Mouse (Mus musculus) skeletal muscle tissue, adult 2 months (tissue): ENCODE data around the gene Ankib1.
A peak's percentile ranks its signal among the peaks of the same experiment; 100 is the strongest.
"Not testable (repeated sequence)": the region's sequence is repeated elsewhere in the genome, so short reads cannot be mapped to it uniquely, and the experiment has no call there.

ENCODE experiments used
- DNase-seq: peaks from one replicate; pipeline ENCODE4 v3.0.0-alpha.2; 2012; ENCODE audit warnings: low read depth, low spot score

Gene Ankib1

DNA sequence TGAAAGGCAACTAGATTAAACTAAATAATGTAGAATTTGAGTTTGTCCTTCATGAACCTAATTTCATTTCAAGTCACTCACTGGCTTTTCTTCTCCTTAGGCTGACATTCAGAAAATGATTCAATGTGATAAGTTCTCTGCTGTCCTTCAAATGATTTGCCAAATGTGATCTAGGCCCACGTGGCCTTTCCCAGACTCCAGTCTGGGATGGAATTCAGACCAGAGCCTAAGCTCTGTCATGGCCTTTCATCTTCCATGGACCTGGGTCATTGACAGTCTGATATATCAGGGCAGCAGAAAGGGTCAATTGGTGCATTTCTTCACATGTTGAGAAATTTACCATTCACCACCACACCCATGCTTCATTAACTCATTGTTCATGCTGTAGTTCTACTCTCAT lies 77.2 kb downstream of the Ankib1 start:
- no peak for DNase-seq

GRCm38 (mm10) chr5:3723415-3723814 lies 79.3 kb downstream of the Ankib1 start:
- no peak for DNase-seq

DNA sequence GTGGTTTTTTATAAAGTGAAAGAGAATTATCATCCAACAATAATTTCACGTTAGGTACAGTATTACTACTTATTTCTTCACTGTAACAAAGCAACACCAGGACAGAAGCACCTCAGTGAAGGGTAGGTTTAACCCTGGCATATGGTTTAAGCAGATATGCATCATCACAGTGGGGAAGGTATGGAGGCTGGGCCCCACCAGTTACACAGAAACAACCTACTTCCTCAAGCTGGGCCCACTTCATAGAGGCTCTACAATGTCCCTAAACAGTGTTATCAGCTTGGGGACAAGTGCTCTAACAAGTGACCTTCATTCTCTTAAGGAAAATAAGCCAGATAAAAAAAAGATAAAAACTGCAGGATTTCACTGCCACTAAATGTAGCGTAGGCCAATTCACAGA lies 79.9 kb downstream of the Ankib1 start:
- no peak for DNase-seq

DNA sequence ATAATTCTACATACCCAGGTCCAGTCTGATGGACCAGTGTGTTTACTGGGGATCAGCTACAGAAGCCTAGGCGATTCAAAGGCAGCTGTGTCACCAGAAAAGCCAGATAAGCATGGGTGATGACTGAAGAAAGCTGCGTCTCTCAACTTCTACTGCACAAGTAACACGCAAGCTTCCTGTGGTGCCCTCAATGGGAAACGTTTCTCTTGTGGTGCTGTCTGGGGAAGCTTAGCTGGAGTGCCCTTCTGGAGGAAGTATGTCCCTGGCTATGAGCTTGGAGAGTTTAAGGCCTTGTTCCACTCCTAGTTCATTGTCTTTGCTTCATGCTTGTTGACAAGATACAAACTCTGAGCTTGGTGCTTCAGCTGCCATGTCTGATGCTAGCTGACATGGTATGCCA lies 83.4 kb downstream of the Ankib1 start:
- no peak for DNase-seq

- DNase-seq, result no peak
These were observed 86.9 kb downstream of the Ankib1 start for GRCm38 (mm10) chr5:3715800-3716199.

GRCm38 (mm10) chr5:3702180-3702579 lies 100.5 kb downstream of the Ankib1 start:
- no peak for DNase-seq

DNA sequence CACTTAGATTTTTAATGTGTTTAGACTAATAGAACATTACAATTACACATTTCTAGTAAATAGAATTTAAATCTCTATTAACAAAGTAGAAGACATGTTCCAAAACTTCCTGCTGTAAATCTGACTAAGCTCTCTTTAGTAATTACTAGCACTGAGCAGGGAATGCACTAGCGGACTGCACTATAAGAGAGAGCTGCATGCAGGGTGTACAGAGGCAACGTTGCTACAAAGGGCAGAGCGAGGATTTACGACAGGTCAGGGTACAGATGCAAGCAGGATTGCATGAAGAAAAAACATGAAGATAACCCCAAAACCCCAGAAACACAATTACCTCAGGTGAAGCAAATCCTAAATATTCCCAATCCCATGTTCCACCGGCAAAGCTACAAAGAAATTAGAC lies 102.7 kb downstream of the Ankib1 start:
- no peak for DNase-seq

- no peak for DNase-seq
These were observed 106.7 kb downstream of the Ankib1 start for GRCm38 (mm10) chr5:3696031-3696430.

- no peak for DNase-seq
These were observed 107.5 kb downstream of the Ankib1 start for GRCm38 (mm10) chr5:3695191-3695590.

DNA sequence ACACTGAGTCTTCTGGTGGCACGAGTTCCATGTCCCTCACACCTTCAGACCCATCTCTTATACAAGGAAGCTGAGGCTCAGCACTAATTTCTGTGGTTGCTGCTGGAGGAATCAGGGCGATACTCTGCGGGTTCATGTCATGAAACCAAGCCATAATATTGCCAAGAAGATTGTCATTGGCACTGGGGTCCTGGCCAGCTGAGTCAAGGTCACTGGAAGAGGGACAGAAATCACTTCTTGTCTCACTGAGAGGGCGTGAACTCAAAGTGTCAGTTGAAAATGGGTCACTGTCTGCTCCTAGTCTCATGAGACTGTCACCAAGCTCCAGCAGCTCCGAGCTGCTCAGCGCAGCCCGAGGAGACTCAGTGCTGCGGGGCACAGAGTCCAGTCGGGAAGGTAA lies 109.8 kb downstream of the Ankib1 start:
- DNase-seq, result no peak

DNA sequence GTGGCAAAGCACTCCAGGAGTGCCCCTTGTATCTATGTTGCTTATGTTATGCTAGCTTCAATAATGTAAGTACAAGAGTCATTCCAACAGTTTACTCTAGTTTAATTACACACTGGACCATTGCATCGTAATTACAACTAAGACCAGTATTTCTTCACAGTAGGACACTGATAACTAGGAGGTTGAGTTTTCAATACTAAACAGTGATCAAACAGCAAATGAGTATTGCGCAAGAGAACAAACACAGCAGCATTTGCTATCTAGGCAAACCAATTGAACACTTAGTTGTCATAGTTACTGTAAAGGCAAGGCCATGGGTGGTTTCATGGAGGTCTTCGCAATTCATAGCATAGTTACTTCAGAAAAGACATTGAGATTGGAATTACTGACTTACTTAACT lies 111.4 kb downstream of the Ankib1 start:
- no peak for DNase-seq

GRCm38 (mm10) chr5:3688298-3688697 lies 114.4 kb downstream of the Ankib1 start:
- no peak for DNase-seq

DNA sequence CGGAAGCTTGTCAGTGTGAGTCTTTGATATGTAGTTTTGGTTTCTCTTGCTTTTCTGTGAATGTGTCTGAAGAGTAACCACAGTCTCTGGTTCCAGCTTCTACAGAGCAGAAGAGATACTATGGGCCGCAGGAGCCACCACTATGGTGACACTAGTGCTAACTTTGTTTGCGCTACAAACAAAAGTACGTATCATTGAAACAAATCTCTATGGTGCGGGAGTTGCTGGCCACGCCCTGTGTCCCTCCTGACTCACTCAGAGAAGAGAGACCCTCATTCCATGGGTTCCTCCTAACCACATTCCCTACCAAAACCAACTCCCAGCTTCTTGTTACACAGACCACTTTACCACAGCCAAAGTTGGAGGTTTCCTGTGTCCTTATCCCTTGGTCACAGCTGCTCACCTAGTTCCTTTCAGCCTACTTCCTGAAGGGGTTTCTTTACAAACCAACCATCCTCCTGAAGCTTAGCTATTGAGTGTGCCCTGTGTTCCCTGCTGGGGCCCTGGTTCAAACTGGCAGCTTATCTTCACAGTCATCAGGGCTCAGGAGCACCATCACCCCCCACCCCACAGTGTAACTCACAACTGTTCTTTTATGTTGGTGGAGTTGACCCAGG lies 132.7 kb downstream of the Ankib1 start:
- DNase-seq, result no peak

DNA sequence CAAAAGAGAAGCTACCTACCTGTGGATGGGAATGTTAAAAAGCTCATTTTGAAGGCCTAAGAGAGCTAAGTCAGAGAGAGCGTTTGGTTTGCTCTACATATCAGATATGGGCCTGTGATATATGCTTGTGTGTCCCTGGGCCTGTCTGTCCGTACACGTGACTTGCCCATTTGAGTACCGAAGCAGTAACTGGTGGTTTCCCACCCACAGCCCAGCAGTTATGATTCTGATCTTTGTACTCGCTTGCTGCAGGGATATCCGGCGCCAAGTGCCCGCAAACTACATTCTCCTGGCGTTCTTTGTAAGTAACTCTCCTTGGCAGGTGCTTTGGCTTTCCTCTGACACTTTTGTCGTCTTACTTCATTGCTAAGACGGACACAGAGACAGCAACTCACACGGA lies 136.1 kb downstream of the Ankib1 start:
- DNase-seq, result no peak

DNA sequence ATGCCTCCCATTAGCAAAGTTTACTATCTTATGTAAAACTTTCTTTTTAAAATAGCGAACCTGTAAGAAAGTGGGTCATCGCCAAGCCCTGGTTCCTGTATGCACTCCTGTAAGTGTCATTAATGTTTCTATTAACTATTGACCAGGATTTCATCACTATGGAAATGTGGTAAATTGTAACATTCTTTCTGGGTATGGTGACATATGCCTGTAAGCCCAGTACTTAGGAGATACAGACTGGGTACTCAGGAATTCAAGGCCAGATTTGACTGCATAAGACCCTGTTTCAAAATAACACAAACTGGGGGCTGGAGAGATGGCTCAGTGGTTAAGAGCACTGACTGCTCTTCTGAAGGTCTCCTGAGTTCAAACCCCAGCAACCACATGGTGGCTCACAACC lies 137.5 kb downstream of the Ankib1 start:
- DNase-seq, result no peak

- no peak for DNase-seq
These were observed 145.6 kb downstream of the Ankib1 start, which contains the start of gene Gatad1 for GRCm38 (mm10) chr5:3657085-3657484. Gene Gatad1, minus strand, starts transcription at chr5:3657185.

GRCm38 (mm10) chr5:3653801-3654200 lies 148.9 kb downstream of the Ankib1 start:
- DNase-seq, result no peak

GRCm38 (mm10) chr5:3652903-3653575 lies 149.7 kb downstream of the Ankib1 start:
- DNase-seq, result not testable (repeated sequence)

DNA sequence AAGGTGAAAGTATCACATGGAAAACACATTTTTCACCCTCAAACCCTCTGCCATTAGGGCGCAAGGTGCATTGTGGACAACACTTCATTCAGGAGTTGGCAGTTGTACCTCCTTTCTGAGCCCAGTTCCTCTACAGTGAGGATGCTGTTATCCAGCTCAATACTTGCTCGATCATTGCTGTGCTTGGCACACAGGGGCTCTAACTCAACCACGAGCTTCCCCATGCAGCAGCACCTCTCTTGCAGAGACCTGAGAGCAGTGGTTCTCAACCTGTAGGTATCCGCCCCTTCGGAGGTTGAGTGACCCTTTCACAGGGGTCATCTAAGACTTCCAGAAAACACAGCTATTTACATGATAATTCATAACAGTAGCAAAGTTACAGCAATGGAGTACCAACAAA lies 151.1 kb downstream of the Ankib1 start:
- DNase-seq, result no peak

DNA sequence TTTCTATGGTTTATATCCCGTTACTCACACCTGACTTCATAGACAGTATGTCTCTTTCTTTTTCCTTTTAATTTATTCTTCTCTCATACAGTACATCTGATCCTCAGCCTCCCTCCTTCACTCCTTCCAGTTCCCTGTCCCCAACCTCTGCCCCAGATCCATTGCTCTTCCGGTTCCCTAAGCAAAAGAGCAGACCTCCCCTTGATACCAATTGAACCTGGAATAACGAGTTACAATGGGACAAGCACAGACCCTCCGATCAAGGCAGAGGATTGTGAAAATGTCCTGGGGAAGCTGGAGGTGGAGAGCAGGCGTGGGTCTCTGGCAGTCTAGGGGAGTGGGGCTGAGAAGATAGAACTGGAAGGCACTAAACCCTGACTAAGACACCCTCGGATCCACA lies 151.8 kb downstream of the Ankib1 start, which contains the start of gene Tmbim7:
Gene Tmbim7 (plus strand): TSS at position 301 of the 400 bp plus-strand sequence.
- DNase-seq, result no peak

DNA sequence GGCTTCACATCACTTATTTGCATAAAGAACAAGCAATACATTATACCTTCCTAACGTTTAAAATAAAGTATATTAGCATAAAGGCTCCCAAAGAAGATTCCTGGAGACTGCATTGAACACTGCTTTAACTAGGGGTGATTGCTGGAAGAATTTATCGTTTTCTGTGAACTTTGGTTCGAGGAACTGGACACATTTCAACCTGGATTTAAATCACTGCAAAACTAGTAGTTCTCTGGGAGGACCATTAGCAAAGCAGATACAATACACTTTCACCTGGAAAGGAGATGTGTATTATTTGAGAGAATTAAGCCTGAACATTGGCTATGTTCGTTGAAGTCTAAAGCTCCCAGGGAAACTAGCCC lies 153.9 kb downstream of the Ankib1 start:
- DNase-seq, result no peak

DNA sequence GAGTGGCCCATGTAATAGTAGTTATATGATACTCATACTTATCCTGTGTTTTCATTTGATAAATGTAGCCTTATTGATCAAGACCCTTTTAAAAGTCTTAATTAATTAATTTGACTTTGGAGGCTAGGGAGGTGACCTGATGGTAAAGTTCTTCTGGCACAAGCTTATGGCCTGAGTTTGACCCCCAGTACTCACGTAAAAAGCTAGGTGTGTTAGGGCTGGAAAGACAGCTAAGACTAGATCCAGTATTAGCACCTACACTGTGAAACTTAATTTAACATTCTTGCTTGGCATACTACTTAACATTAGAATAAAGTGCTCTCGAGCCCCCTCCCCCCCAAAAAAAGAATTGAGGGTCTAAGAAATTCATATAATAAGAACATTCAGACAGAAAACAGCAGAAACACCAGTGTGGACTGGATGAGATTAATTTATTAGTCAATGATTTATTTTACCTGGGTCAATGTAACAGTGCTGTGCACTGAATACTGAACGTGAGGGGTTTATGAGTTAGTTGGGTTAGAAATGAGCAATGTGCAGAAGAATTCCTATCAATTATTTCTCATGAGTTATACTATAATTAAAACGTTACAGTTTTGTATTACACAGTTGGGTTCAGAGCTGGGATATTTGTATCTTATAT lies 154.4 kb downstream of the Ankib1 start:
- DNase-seq, result no peak

- DNase-seq, result peak; percentile 82
These were observed 155.0 kb downstream of the Ankib1 start for GRCm38 (mm10) chr5:3647708-3648121.
